In genomic region chr13:99516448-99516881, GRCm38 (mm10) we compare ENCODE assay signal across 8 mouse cellular contexts. TPM values are rescaled to one million over a fixed set of nuclear protein-coding genes. Genes with fewer than 3 reads are reported as not detected.
DNase-seq lines count a peak whose midpoint lies in the region; ATAC-seq lines count a peak whose summit lies in the region.

Map1b (minus strand) TSS chr13:99516540.

- no peaks in the 10 kb centered on the region for H3K27me3 ChIP-seq in hindbrain, embryonic 14.5 days (ENCODE audit: control insufficient read depth, insufficient read depth, low read length)

- peak within 1 kb of the TSS; percentile 99 for H3K27ac ChIP-seq in hindbrain, embryonic 14.5 days

- H3K9me3 ChIP-seq in hindbrain, embryonic 14.5 days (ENCODE audit: control insufficient read depth, low read length): no peaks in the 10 kb centered on the region

- peaks cover 8% of the 10 kb centered on the region for H3K36me3 ChIP-seq in hindbrain, embryonic 14.5 days (replicated peaks; ENCODE audit: control insufficient read depth, insufficient read depth)

- H3K4me3 ChIP-seq in hindbrain, embryonic 14.5 days (replicated peaks; ENCODE audit: low read length): peak within 1 kb of the TSS; percentile 93

- H3K4me2 ChIP-seq in hindbrain, embryonic 14.5 days (replicated peaks): peak within 1 kb of the TSS; percentile 97

- peaks cover 26% of the 10 kb centered on the region for H3K4me1 ChIP-seq in hindbrain, embryonic 14.5 days (replicated peaks; ENCODE audit: control insufficient read depth, insufficient read depth, low read length)

- peak; percentile 62 for DNase-seq in adrenal gland, adult 8-10 months
- peak; percentile 92 to 95 for DNase-seq in cerebellum, postnatal 25 days
- DNase-seq in gastrocnemius, adult 18-20 months (ENCODE audit: low spot score): peak; percentile 39
- DNase-seq in hindbrain, embryonic 14.5 days (ENCODE audit: low spot score): peak; percentile 88
- DNase-seq in left cerebral cortex, adult 18-20 months (ENCODE audit: low spot score in 2 of 2): peak; percentile 81 to 86
- DNase-seq in lung, postnatal 36 days: peak; percentile 34
- peak; percentile 78 for DNase-seq in right cerebral cortex, postnatal 14 days
- DNase-seq in spleen, postnatal 10 days (ENCODE audit: low spot score in 2 of 2): no peak

- peak within 1 kb of the TSS; percentile 100 for H3K9ac ChIP-seq in hindbrain, embryonic 14.5 days

- ATAC-seq in hindbrain, embryonic 14.5 days (ENCODE audit: low FRiP score): peak; percentile 90

- WGBS in hindbrain, embryonic 14.5 days: under 1% methylated on average over 16 of the region's 32 CpGs

RNA-seq across cellular contexts. Expression of gene Map1b, which starts in this region (rescaled TPM):
- 100 to 1,000 TPM in 2 of 4 experiments, 10 to 100 TPM in 2; 82.9 to 169 (median 120) TPM for total RNA-seq in adrenal gland, adult 8-10 months (2022)
- total RNA-seq in gastrocnemius, adult 18-20 months (2021): 10 to 100 TPM in 1 of 2 experiments, 1 to 10 TPM in 1; 7.1 to 11.5 TPM
- polyA plus RNA-seq in hindbrain, embryonic 14.5 days (2014; fragmentation: Nextera tagmentation; extraction: Ambion mirVana): 2,185 and 2,283 TPM in 2 replicates
- total RNA-seq in left cerebral cortex, adult 18-20 months (2021): 100 to 1,000 TPM; 597 to 612 TPM

Comparison
In these comparisons a context has a peak if more than half of its experiments do, and no peak if none do; other contexts are left out.
1. RNA of gene Map1b (total RNA-seq): 597 to 612 TPM in left cerebral cortex, adult 18-20 months and 82.9 to 169 TPM in adrenal gland, adult 8-10 months; 7.1 to 11.5 TPM in gastrocnemius, adult 18-20 months; every median in the first group is over 4 times any median in the second.
2. DNase-seq: peak in adrenal gland, adult 8-10 months (single experiment), cerebellum, postnatal 25 days (2 of 2), gastrocnemius, adult 18-20 months (single experiment), hindbrain, embryonic 14.5 days (single experiment), left cerebral cortex, adult 18-20 months (2 of 2), lung, postnatal 36 days (single experiment) and right cerebral cortex, postnatal 14 days (single experiment); none in spleen, postnatal 10 days (0 of 2).